Mouse (Mus musculus) ovary, postnatal 14 days (tissue): Measurements from ENCODE around the gene Crot.
"Not testable (repeated sequence)": the region's sequence is repeated elsewhere in the genome, so short reads cannot be mapped to it uniquely, and the experiment has no call there.

Experiments used
- DNase-seq: peaks from one replicate; pipeline ENCODE4 v3.0.0; 2022; ENCODE audit warnings: low spot score

Gene Crot

DNA sequence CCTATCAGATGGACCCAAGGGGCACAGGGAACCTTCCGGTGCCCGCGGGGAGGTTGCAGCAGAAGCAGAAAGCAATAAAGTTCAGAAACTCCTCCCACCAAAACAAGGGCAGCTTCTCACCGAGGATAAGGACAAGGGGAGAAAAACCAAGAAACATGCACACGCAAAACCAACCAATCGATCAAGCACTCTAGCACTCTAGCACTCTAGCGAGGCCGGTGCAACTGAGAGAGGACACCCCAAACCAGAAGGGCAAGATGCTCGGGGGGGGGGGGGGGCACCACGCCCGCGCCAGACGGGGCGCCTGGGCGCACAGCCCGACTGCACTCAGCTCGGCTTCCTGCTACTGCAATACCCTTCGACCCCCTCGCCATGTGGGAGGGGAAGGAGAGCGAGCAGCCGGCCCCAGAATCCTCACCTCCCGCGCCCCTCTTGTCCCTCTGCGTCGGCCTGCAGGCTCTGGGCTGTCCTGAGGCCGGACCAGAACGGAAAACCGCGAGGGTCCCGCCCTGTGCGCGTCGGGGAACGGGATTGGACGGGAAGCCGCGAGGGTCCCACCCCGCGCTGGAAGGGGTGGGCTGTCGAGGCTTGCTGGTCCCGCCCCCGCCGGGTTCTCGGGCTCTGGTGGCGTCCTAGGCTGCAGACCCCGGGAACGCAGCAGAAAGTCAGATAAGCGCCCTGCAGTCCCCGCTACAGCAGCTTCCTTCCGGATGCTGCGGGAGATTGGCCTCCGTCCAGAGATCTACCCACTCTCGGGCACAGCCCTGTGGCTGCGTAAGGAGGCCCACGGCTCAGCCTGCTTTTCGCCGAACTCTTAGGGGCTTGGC lies at the start of gene Crot:
Gene Crot (minus strand): TSS at position 639 of the 827 bp plus-strand sequence.
- peak; percentile 89 for DNase-seq

GRCm38 (mm10) chr5:9045904-9046303 lies 48.8 kb upstream of the Crot start:
- DNase-seq, result no peak

DNA sequence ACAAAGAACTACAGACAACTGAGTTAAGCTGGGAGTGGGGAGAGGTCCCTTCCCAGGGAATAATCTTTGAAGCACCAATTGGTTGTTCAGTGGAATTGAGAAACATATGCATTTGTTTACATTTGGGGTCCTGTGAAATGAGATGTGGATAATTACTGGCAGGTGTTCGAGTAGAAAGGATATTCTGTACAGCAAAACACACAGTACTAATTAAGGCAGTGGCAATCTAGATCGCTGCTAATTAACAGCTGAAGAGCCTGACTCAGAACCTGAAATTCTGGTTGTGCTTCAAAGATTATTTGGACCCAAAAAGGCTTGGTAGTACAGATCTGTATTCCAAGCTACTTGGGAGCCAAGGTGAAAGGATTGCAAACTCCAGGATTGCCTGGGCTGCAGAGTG lies 47.7 kb upstream of the Crot start:
- no peak for DNase-seq

- DNase-seq, result no peak
These were observed 46.6 kb upstream of the Crot start for GRCm38 (mm10) chr5:9043582-9044267.

- DNase-seq, result no peak
These were observed 45.7 kb upstream of the Crot start for GRCm38 (mm10) chr5:9042721-9043416.

DNA sequence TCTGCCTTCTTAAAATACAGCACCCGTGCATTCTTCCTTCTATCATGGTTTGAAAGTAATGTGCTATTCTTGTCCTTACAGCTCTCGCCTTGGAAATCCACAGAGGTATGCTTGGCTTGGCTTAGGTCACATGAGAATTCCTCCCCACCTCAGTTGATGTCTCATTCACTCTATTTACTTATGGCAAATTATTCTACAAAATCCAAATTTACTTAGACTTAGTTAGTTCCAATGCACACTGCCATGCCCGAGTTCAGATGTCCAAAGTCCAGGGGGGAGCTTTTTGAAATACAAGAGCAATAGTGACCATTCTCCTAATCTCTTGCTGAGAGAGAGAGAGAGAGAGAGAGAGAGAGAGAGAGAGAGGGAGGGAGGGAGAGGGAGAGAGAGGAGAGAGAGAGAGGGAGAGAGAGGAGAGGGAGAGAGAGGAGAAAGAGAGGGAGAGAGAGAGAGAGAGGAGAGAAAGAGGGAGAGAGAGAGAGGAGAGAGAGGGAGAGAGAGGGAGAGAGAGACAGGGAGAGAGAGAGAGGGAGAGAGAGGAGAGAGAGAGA lies 43.6 kb upstream of the Crot start:
- no peak for DNase-seq

- no peak for DNase-seq
These were observed 42.9 kb upstream of the Crot start for GRCm38 (mm10) chr5:9039978-9040377.

DNA sequence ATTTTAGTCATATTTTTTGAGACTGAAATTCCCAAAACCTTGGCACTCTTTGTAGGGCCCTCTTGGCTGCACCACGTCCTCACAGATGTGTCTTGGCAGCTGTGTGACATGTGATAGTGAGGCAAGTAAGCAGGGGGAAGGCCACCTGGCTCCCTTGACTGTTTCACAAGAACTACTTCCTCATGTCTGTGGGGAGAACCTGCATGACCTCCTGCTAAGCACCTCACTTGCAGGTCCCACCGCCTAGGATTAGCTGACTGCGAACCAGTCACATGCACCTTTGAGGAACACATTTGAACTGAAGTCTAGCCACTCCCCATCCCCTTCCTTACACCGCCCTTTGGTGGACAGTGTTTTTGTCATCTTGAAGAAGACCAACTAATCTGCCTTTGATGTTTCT lies 40.2 kb upstream of the Crot start:
- DNase-seq, result no peak

GRCm38 (mm10) chr5:9035457-9035856 lies 38.3 kb upstream of the Crot start:
- no peak for DNase-seq

- no peak for DNase-seq
These were observed 37.4 kb upstream of the Crot start for GRCm38 (mm10) chr5:9034535-9034934.

GRCm38 (mm10) chr5:9033843-9034242 lies 36.7 kb upstream of the Crot start:
- DNase-seq, result no peak

- DNase-seq, result no peak
These were observed 35.5 kb upstream of the Crot start for GRCm38 (mm10) chr5:9032641-9033040.

DNA sequence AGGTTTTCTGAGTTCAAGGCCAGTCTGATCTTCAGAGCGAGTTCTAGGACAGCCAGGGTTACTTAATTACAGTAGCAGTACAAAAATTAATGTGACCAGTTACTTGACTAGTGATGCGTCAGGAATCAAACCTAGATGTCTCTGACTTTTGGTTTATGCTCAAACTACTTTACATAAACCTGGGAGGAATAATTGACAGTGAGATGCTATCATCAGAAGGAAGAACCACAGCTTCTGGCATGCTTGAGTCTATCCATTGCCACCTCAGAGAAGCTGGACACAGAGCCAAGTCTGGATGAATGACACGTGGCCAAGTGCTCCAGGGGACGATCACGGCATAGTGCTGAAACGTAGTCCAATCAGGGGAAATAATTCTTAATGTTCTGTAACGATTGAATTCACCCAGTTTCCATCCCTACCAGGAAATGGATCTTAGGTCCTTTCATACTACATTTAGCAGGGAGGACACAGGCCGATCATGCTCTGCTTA lies 35.0 kb upstream of the Crot start:
- no peak for DNase-seq

DNA sequence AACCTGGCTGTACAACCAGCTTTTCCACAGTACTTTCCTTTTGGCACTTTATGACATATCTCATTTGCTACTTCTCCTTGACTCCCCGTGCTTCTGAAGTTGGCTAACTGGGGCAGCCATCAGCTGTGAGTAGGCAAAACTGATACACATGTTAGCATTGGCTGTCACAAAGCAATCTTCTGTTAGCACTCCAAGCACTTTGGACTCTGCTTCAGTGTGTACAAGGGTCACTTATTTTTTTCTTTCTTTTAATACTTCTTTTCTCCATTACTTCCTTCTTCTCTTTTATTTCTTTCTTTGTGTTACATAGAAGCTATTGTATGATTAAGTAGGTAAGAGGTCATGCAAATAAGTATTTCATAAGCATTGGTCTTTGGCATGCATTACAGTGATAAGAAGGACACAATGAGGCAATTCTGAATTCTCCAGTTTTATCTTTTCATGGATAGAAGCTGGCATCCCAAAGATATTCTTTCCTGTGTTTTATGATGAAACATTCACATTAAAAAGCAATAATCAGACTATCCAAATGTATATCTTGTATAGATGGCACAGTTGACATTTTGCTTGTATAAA lies 31.2 kb upstream of the Crot start:
- no peak for DNase-seq

- no peak for DNase-seq
These were observed 18.2 kb upstream of the Crot start for GRCm38 (mm10) chr5:9015352-9015751.

GRCm38 (mm10) chr5:9014774-9015173 lies 17.6 kb upstream of the Crot start:
- no peak for DNase-seq

DNA sequence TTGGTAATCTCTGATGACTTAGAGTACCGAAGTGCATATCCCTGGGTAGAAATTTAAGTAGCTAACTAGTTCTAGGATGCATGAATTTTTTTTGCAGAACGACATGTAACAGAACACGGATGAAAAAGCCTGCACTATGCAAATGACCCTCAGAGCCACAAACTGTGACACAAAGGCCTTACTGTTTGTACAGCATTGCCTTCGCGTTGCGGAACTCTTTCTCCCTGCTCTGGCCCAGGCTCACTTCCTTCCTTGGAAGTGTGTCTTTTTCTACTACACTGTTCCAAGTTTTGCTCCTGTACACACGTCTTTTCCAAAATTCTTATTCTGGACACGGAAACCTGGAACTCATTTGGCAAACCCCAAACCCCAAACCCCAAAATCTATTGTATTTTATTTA lies 14.2 kb upstream of the Crot start:
- no peak for DNase-seq

DNA sequence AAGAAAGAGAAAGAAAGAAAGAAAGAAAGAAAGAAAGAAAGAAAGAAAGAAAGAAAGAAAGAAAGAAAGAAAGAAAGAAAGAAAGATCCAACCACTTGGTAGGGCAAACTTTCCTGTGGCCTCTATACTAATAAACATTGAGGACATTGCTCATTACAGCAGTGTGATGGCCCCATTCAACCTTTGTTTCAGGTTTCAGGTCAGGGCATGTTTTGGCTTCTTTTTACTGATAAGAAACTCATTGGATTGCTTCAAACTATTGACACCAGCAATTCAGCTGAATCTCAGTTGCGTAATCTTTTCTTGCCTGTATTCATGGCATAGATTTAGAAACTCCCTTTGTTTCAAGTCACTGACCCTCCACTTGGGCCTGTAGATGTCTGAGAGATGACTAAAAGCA lies 13.0 kb upstream of the Crot start:
- DNase-seq, result no peak

GRCm38 (mm10) chr5:9006585-9006984 lies 9.5 kb upstream of the Crot start:
- DNase-seq, result not testable (repeated sequence)

- not testable (repeated sequence) for DNase-seq
These were observed 2.9 kb upstream of the Crot start for GRCm38 (mm10) chr5:9000006-9000405.

- DNase-seq, result no peak
These were observed 2.0 kb upstream of the Crot start for GRCm38 (mm10) chr5:8999108-8999507.

DNA sequence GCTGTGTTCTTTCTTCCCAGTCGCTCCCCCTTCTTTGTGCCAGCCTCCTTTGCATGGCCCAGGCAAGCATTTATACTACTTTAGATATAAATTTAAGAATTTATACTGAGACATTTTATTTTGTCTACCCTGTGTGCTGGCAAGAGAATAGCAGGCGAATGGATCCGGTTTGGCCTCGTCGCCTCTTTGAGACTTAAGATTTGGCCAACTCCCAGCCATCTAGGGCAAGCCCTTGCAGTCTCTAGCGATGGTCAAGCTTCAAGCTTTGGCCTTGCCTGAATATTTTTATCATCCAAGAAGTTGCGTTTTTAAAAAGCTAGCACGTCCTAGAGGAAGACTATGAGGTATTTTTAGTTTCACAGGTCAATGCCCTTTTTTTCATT lies 380 bp upstream of the Crot start:
- DNase-seq, result no peak
